Mouse (Mus musculus) ES-E14 (cell line): Measurements from ENCODE around the gene Rasl10b.

Experiments
- CHD2 ChIP-seq: IDR thresholded peaks from 2 replicates; pipeline ENCODE4 v1.6.1; 2014; ENCODE audit warnings: mild to moderate bottlenecking, low read depth, low read length, inconsistent platforms
- HCFC1 ChIP-seq: IDR thresholded peaks from 2 replicates; pipeline ENCODE4 v1.6.1; 2012; ENCODE audit warnings: low read length, inconsistent platforms, borderline replicate concordance; ENCODE audit not compliant: insufficient read depth
- MAFK ChIP-seq: IDR thresholded peaks from 2 replicates; pipeline ENCODE4 v1.6.1; 2014; ENCODE audit warnings: mild to moderate bottlenecking, low read depth, low read length, inconsistent platforms; ENCODE audit not compliant: insufficient read depth
- ZC3H11A ChIP-seq: IDR thresholded peaks from 2 replicates; pipeline ENCODE4 v1.6.1; 2012; ENCODE audit warnings: low read depth, mild to moderate bottlenecking, inconsistent platforms, low read length, borderline replicate concordance

DNA sequence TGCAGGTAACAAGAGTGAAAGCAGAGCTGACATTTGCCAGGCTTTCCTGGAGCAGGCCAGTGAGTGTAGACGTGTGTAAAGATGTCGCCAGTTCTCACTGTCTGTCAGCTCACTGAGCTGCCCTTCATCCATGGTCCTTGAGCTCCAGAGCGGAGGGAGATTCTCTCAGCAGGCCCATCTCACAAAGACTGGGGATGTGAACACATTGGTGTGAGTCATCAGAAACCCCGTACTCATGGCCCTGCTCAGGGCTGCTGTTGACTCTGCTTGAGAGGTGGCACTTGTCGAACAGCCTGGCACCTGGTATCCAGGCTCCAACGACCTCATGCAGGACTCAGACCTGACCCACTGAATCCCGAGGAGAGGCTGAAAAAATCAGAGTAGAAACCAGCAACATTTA is 5.2 kb upstream of the Rasl10b start:
- no peak for TF ChIP-seq HCFC1
- TF ChIP-seq ZC3H11A = no peak
- TF ChIP-seq CHD2 = no peak
- no peak for TF ChIP-seq MAFK
